ENCODE assay signal across 8 mouse cellular contexts in the genomic region with DNA sequence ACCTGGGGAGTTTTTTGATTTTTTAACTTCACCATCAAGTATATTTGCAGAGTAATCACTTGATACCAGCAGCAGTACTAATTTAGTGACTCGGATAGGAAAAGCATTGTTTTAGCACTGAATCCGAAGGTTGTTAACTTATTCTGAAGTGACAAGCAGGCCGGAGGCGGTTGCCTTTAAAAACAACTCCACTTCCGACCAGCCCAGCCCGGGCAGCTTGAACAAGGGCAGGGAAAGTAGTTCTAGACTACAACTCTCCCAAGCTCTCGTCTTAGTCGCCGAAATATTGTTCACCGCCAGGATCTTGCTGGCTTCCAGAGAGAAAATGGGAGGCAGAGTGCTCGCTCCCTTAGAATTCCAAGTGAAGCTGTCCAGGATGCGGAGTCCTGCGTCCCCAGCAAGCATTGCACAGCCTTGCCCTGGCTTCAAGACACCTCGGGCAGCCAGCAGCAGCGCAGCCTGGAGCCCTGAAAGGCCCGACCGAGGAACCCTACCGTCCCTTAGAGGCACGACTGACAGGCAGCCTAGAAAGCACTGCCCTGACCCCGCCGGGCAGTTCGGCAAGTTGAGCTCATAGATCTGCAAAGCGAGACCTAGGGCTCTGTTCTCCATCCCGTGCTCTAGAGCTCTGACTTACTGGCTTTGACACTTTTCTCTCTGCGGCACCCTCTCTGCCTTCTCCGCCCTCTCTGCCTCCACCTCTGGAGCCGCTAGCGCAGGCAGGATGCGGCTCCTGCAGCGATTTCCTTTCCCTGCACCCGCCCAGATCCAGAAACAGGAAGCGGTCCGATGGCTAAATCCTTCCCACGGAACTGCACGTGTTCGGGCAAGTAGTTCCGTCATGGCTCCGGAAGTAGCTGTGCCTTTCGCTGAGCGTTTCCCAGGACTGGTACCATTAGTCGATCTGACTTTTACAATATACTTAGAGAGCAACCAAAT. TPM values are rescaled to one million over a fixed set of nuclear protein-coding genes. Genes with fewer than 3 reads are reported as not detected.
DNase-seq lines count a peak whose midpoint lies in the region; ATAC-seq lines count a peak whose summit lies in the region.

A gene (minus strand): TSS at position 786 of the 939 bp plus-strand sequence.

- H3K27ac ChIP-seq in heart, embryonic 14.5 days (replicated peaks in 1 of 2; ENCODE audit: control insufficient read depth in 1 of 2, insufficient read depth in 1 of 2, low read depth in 2 of 2, low read length in 2 of 2) = peak within 1 kb of the TSS; percentile 90 to 92
- peak within 1 kb of the TSS; percentile 86 for H3K27ac ChIP-seq in liver, embryonic 13.5 days
- H3K27ac ChIP-seq in stomach, embryonic 16.5 days (ENCODE audit: low read length) = peak within 1 kb of the TSS; percentile 92

- 0 out of 2 replicates have a peak, but pooled peaks cover 12% of the 10 kb centered on the region for H3K36me3 ChIP-seq in heart, embryonic 14.5 days (ENCODE audit: control insufficient read depth, insufficient read depth, low read length)
- H3K36me3 ChIP-seq in liver, embryonic 13.5 days = peaks cover 3% of the 10 kb centered on the region
- no peaks in the 10 kb centered on the region for H3K36me3 ChIP-seq in stomach, embryonic 16.5 days (ENCODE audit: control insufficient read depth, insufficient read depth, low read length)

- peak; percentile 93 for DNase-seq in c-Kit-negative CD71-positive TER-119-positive erythroid progenitor cells, embryonic 14.5 days (ENCODE audit: low read depth, low spot score)
- DNase-seq in fibroblast of lung, adult 2 months (ENCODE audit: low read depth) = peak; percentile 92
- DNase-seq in kidney, postnatal 14 days = peak; percentile 95
- peak; percentile 87 for DNase-seq in liver, embryonic 13.5 days
- DNase-seq in neural tube, embryonic 10.5 days (ENCODE audit: extremely low spot score, low spot score) = peak; percentile 98

- 1% methylated on average over 41 of the region's 41 CpGs for WGBS in heart, embryonic 14.5 days
- WGBS in liver, embryonic 13.5 days (ENCODE audit: insufficient replicate concordance) = under 1% methylated on average over 41 of the region's 41 CpGs
- WGBS in stomach, embryonic 16.5 days = 1% methylated on average over 41 of the region's 41 CpGs

- H3K9ac ChIP-seq in heart, embryonic 14.5 days (ENCODE audit: low read length) = peak within 1 kb of the TSS; percentile 92
- H3K9ac ChIP-seq in liver, embryonic 13.5 days = peak within 1 kb of the TSS; percentile 92
- H3K9ac ChIP-seq in stomach, embryonic 16.5 days (ENCODE audit: low read length) = peak within 1 kb of the TSS; percentile 85

- H3K4me1 ChIP-seq in heart, embryonic 14.5 days (ENCODE audit: control insufficient read depth in 2 of 2, insufficient read depth in 2 of 2, low read length in 2 of 2) = peaks cover 0 to 9% of the 10 kb centered on the region in 2 experiments; a peak in 1 of 4 replicates
- peaks cover 17% of the 10 kb centered on the region for H3K4me1 ChIP-seq in liver, embryonic 13.5 days (replicated peaks)
- H3K4me1 ChIP-seq in stomach, embryonic 16.5 days (ENCODE audit: control insufficient read depth, insufficient read depth, low read length) = peaks cover 8% of the 10 kb centered on the region

- no peaks in the 10 kb centered on the region for H3K27me3 ChIP-seq in heart, embryonic 14.5 days (ENCODE audit: control insufficient read depth, insufficient read depth, low read length)
- H3K27me3 ChIP-seq in liver, embryonic 13.5 days = no peaks in the 10 kb centered on the region
- H3K27me3 ChIP-seq in stomach, embryonic 16.5 days (ENCODE audit: control insufficient read depth, insufficient read depth, low read length) = no peaks in the 10 kb centered on the region

- no peaks in the 10 kb centered on the region for H3K9me3 ChIP-seq in heart, embryonic 14.5 days (ENCODE audit: control insufficient read depth, low read length)
- no peaks in the 10 kb centered on the region for H3K9me3 ChIP-seq in liver, embryonic 13.5 days (replicated peaks)
- no peaks in the 10 kb centered on the region for H3K9me3 ChIP-seq in stomach, embryonic 16.5 days (replicated peaks; ENCODE audit: control insufficient read depth, low read length)

- ATAC-seq in CD4-positive, CD25-positive, alpha-beta regulatory T cell, adult 4 months = peak; percentile 98
- peak; percentile 88 for ATAC-seq in heart, embryonic 14.5 days (ENCODE audit: insufficient number of reproducible peaks, insufficient read depth, low FRiP score, low read depth)
- ATAC-seq in liver, embryonic 13.5 days (ENCODE audit: low read depth) = peak; percentile 96
- ATAC-seq in stomach, embryonic 16.5 days (ENCODE audit: insufficient read depth, low FRiP score) = peak; percentile 97

- peak within 1 kb of the TSS; percentile 86 for H3K4me2 ChIP-seq in heart, embryonic 14.5 days (ENCODE audit: low read length)
- peak within 1 kb of the TSS; percentile 91 for H3K4me2 ChIP-seq in liver, embryonic 13.5 days
- peak within 1 kb of the TSS; percentile 69 for H3K4me2 ChIP-seq in stomach, embryonic 16.5 days (ENCODE audit: low read depth, low read length)

- peak within 1 kb of the TSS; percentile 83 to 87 for H3K4me3 ChIP-seq in heart, embryonic 14.5 days (ENCODE audit: control insufficient read depth in 1 of 2, insufficient read depth in 1 of 2, low read depth in 1 of 2, low read length in 2 of 2)
- H3K4me3 ChIP-seq in liver, embryonic 13.5 days (replicated peaks) = peak within 1 kb of the TSS; percentile 79
- H3K4me3 ChIP-seq in stomach, embryonic 16.5 days (replicated peaks; ENCODE audit: low read length) = peak within 1 kb of the TSS; percentile 71

RNA-seq across cellular contexts. Expression of the gene that starts here (rescaled TPM):
- 10 to 100 TPM; 36.2 to 40.5 TPM for polyA plus RNA-seq in CD4-positive, CD25-positive, alpha-beta regulatory T cell, adult 4 months (2017; shearing (Covaris generic))
- polyA plus RNA-seq in heart, embryonic 14.5 days (2014; fragmentation: Nextera tagmentation; extraction: Ambion mirVana) = 13.0 and 13.9 TPM in 2 replicates
- polyA plus RNA-seq in liver, embryonic 13.5 days (2015; fragmentation: Nextera tagmentation; extraction: Ambion mirVana) = 5.7 and 7.6 TPM in 2 replicates
- polyA plus RNA-seq in stomach, embryonic 16.5 days (2015; fragmentation: Nextera tagmentation; extraction: Ambion mirVana) = 13.7 and 15.6 TPM in 2 replicates

Comparison
In these comparisons a context has a peak if more than half of its experiments do, and no peak if none do; other contexts are left out.
1. Peak in every context shown above with its lines: DNase-seq, ATAC-seq, H3K4me3 ChIP-seq and H3K27ac ChIP-seq.